Mouse (Mus musculus): ENCODE measurements at regions not wholly inside any gene's neighbourhood (a gene's known extent, or its start where the extent isn't known, plus 50 kb on each side); places are given as distances from the start of the nearest gene placed in this dataset.

- no peak for DNase-seq (ENCODE audit: low read depth, low spot score)
Measured at GRCm38 (mm10) chr11:35065959-35066414, 55.0 kb upstream of the Slit3 start.

- no peak for DNase-seq (ENCODE audit: low read depth, low spot score)
Measured at GRCm38 (mm10) chr11:35057791-35058190, 63.2 kb upstream of the Slit3 start.

- DNase-seq (ENCODE audit: low read depth, low spot score), result no peak
Measured at GRCm38 (mm10) chr11:35055496-35056125, 65.4 kb upstream of the Slit3 start.

GRCm38 (mm10) chr11:35053613-35053950 lies 67.4 kb upstream of the Slit3 start:
- no peak for DNase-seq (ENCODE audit: low read depth, low spot score)

- DNase-seq (ENCODE audit: low read depth, low spot score), result no peak
Measured at GRCm38 (mm10) chr11:35052856-35053612, 68.0 kb upstream of the Slit3 start.

GRCm38 (mm10) chr11:35049663-35050215 lies 71.3 kb upstream of the Slit3 start:
- DNase-seq (ENCODE audit: low read depth, low spot score), result no peak

- DNase-seq (ENCODE audit: low read depth, low spot score), result no peak
Measured at GRCm38 (mm10) chr11:35044659-35045058, 76.4 kb upstream of the Slit3 start.

- DNase-seq (ENCODE audit: low read depth, low spot score), result no peak
Measured at GRCm38 (mm10) chr11:35024448-35024847, 96.6 kb upstream of the Slit3 start.

- DNase-seq (ENCODE audit: low read depth, low spot score), result no peak
Measured at GRCm38 (mm10) chr11:35023813-35024212, 97.2 kb upstream of the Slit3 start.

- DNase-seq (ENCODE audit: low read depth, low spot score), result no peak
Measured at GRCm38 (mm10) chr11:35021990-35022625, 98.9 kb upstream of the Slit3 start.

GRCm38 (mm10) chr11:35016998-35017397 lies 104.0 kb upstream of the Slit3 start:
- no peak for DNase-seq (ENCODE audit: low read depth, low spot score)

GRCm38 (mm10) chr11:35011521-35012476 lies 109.2 kb upstream of the Slit3 start:
- no peak for DNase-seq (ENCODE audit: low read depth, low spot score)

- DNase-seq (ENCODE audit: low read depth, low spot score), result no peak
Measured at GRCm38 (mm10) chr11:35006773-35007567, 114.1 kb upstream of the Slit3 start.

GRCm38 (mm10) chr11:35005143-35005542 lies 115.9 kb upstream of the Slit3 start:
- DNase-seq (ENCODE audit: low read depth, low spot score), result no peak

GRCm38 (mm10) chr11:35004431-35004830 lies 116.6 kb upstream of the Slit3 start:
- no peak for DNase-seq (ENCODE audit: low read depth, low spot score)

GRCm38 (mm10) chr11:35003956-35004355 lies 117.1 kb upstream of the Slit3 start:
- DNase-seq (ENCODE audit: low read depth, low spot score), result no peak

GRCm38 (mm10) chr11:34997906-34998305 lies 123.1 kb upstream of the Slit3 start:
- DNase-seq (ENCODE audit: low read depth, low spot score), result no peak

GRCm38 (mm10) chr11:34995515-34995914 lies 125.5 kb upstream of the Slit3 start:
- no peak for DNase-seq (ENCODE audit: low read depth, low spot score)

GRCm38 (mm10) chr11:34982775-34983457 lies 138.1 kb upstream of the Slit3 start:
- DNase-seq (ENCODE audit: low read depth, low spot score), result no peak

- DNase-seq (ENCODE audit: low read depth, low spot score), result no peak
Measured at GRCm38 (mm10) chr11:34980210-34980609, 140.8 kb upstream of the Slit3 start.

Data from WW6 (cell line).